Mouse (Mus musculus): ENCODE data around the gene Tspan7.

DNA sequence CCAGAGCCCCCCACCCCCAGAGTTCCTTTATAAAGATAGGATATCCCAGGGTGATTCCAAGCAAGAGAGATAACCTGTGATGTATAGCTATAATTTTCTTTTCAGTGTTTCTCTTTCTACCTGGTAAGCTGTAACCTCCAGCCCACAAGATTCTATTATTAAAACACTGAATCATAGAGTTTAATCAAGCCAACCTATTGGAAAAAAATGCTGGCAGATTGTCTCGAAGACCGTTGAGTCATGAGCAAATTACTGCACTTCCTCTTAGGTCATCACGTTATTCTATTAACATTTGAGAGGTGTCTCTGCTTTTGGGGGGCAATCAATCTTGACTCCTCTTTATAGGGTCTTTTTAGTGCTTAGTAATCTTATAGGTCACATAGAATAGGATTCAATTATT lies 61.9 kb downstream of the Tspan7 start:
- TF ChIP-seq CTCF (IDR thresholded peaks at IDR 0.05; ENCODE audit: extremely low read depth, insufficient read depth, low read length): no peak
- no peak for TF ChIP-seq POLR2A (IDR thresholded peaks at IDR 0.05; ENCODE audit: extremely low read depth, insufficient read depth, low read length)
